Mouse (Mus musculus): ENCODE results near the gene Dnajc1.

DNA sequence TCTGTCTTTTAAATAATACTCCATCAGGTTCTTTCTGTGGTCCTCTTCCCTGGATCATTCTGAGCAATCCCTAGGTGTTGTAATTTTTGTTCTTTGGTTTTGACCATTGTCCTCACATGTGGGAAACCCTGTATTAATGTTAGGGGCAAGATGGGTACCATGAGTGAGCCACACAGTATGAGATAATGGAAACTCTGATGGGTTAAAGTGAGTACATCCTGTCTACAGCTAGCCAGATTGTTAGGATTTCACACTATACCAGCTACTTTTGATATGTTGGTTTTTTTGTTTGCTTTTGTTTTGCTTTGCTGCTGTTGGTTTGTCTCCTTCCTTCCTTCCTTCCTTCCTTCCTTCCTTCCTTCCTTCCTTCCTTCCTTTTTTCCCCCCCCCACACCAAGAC, 209.6 kb downstream of the Dnajc1 start:
- TF ChIP-seq POLR2A (IDR thresholded peaks at IDR 0.05; ENCODE audit: borderline replicate concordance, extremely low read depth, low read depth, low read length) (no peak), CTCF (IDR thresholded peaks at IDR 0.05; ENCODE audit: insufficient read depth, low read length) (no peak)

Measured in lung, adult 2 months (tissue).